Mouse (Mus musculus) liver, embryonic 13.5 days (tissue): ENCODE measurements at regions not wholly inside any gene's neighbourhood (a gene's known extent, or its start where the extent isn't known, plus 50 kb on each side); places are given as distances from the start of the nearest gene placed in this dataset.

Experiments
- ATAC-seq: fragments of 200-750 bp; cut with Nextera tagmentation; 2 replicates; pipeline ENCODE4 v1.8.0; 2017; ENCODE audit warnings: low read depth, mild to moderate bottlenecking, moderate number of reproducible peaks, moderate library complexity
- DNase-seq: peaks from one replicate; pipeline ENCODE4 v3.0.0; 2022
- H3K27ac ChIP-seq: fragments of 300-500 bp; sonication (generic); 2 replicates; pipeline ENCODE4 v1.5.1; 2015; ENCODE audit warnings: moderate library complexity, mild to moderate bottlenecking, inconsistent platforms
- H3K27me3 ChIP-seq: fragments of 300-500 bp; sonication (generic); 2 replicates; pipeline ENCODE4 v1.6.1; 2015; ENCODE audit warnings: mild to moderate bottlenecking, inconsistent platforms
- H3K36me3 ChIP-seq: fragments of 300-500 bp; sonication (generic); 2 replicates; pipeline ENCODE4 v1.6.1; 2015; ENCODE audit warnings: mild to moderate bottlenecking, inconsistent platforms
- H3K4me1 ChIP-seq: fragments of 300-500 bp; sonication (generic); replicated peaks from 2 replicates; pipeline ENCODE4 v1.6.1; 2015; ENCODE audit warnings: inconsistent platforms
- H3K4me2 ChIP-seq: fragments of 300-500 bp; sonication (generic); 2 replicates; pipeline ENCODE4 v1.6.1; 2015; ENCODE audit warnings: inconsistent platforms, mild to moderate bottlenecking, moderate library complexity
- H3K4me3 ChIP-seq: fragments of 300-500 bp; sonication (generic); replicated peaks from 2 replicates; pipeline ENCODE4 v1.5.1; 2015; ENCODE audit warnings: mild to moderate bottlenecking, inconsistent platforms
- H3K9ac ChIP-seq: fragments of 300-500 bp; sonication (generic); 2 replicates; pipeline ENCODE4 v1.6.1; 2015; ENCODE audit warnings: mild to moderate bottlenecking, inconsistent platforms
- H3K9me3 ChIP-seq: fragments of 300-500 bp; sonication (generic); replicated peaks from 2 replicates; pipeline ENCODE4 v1.6.1; 2016; ENCODE audit warnings: inconsistent platforms
- WGBS: fragments of 180-500 bp; shearing (Covaris S2); methylation state at CpG from one replicate; pipeline ENCODE4 v1.1.7; 2015; ENCODE audit not compliant: insufficient replicate concordance; 5-methylcytosine and 5-hydroxymethylcytosine counted together

GRCm38 (mm10) chr13:97537206-97537605 is 223.2 kb downstream of the Gm10260 start:
- WGBS = 74% methylated on average over 11 of the region's 11 CpGs
- Histone ChIP-seq H3K27me3 (no peaks in the 10 kb centered on the region), H3K4me1 (peaks cover 4% of the 10 kb centered on the region), H3K4me3 (no peak overlapping the region), H3K9me3 (no peaks in the 10 kb centered on the region), H3K4me2 (no peak overlapping the region), H3K9ac (no peak overlapping the region), H3K27ac (no peak overlapping the region), H3K36me3 (no peaks in the 10 kb centered on the region)
- ATAC-seq (no peak), DNase-seq (no peak)

GRCm38 (mm10) chr13:97533896-97534666 is 226.4 kb downstream of the Gm10260 start:
- H3K27ac ChIP-seq = no peak overlapping the region
- DNase-seq (no peak), ATAC-seq (no peak)
- no peaks in the 10 kb centered on the region for H3K36me3 ChIP-seq
- H3K4me1 ChIP-seq = peaks cover 4% of the 10 kb centered on the region
- no peak overlapping the region for H3K9ac ChIP-seq
- 65% methylated on average over 11 of the region's 11 CpGs for WGBS
- H3K4me2 ChIP-seq = no peak overlapping the region
- no peak overlapping the region for H3K4me3 ChIP-seq
- no peaks in the 10 kb centered on the region for H3K9me3 ChIP-seq
- no peaks in the 10 kb centered on the region for H3K27me3 ChIP-seq

- DNase-seq (no peak), ATAC-seq (no peak)
- no peaks in the 10 kb centered on the region for H3K36me3 ChIP-seq
- H3K27me3 ChIP-seq = no peaks in the 10 kb centered on the region
- 62% methylated on average over 2 of the region's 2 CpGs for WGBS
- no peak overlapping the region for H3K4me2 ChIP-seq
- H3K27ac ChIP-seq = no peak overlapping the region
- no peaks in the 10 kb centered on the region for H3K9me3 ChIP-seq
- H3K4me1 ChIP-seq = peaks cover 4% of the 10 kb centered on the region
- H3K4me3 ChIP-seq = no peak overlapping the region
- H3K9ac ChIP-seq = no peak overlapping the region
Observed at GRCm38 (mm10) chr13:97531181-97531580, 229.3 kb downstream of the Gm10260 start.

GRCm38 (mm10) chr13:97530570-97530969 is 229.9 kb downstream of the Gm10260 start:
- H3K36me3 ChIP-seq = no peaks in the 10 kb centered on the region
- H3K27me3 ChIP-seq = no peaks in the 10 kb centered on the region
- no peak for ATAC-seq
- no peak overlapping the region for H3K9ac ChIP-seq
- H3K4me3 ChIP-seq = no peak overlapping the region
- DNase-seq = no peak
- peaks cover 4% of the 10 kb centered on the region for H3K4me1 ChIP-seq
- H3K27ac ChIP-seq = no peak overlapping the region
- no peak overlapping the region for H3K4me2 ChIP-seq
- H3K9me3 ChIP-seq = no peaks in the 10 kb centered on the region
- WGBS = 39% methylated on average over 2 of the region's 2 CpGs

GRCm38 (mm10) chr13:97527958-97528357 is 232.5 kb downstream of the Gm10260 start:
- no peak for ATAC-seq
- Histone ChIP-seq H3K4me1 (no peaks in the 10 kb centered on the region; the same call in 1 of the 2 replicates), H3K4me3 (no peak overlapping the region), H3K4me2 (no peak overlapping the region), H3K9ac (no peak overlapping the region), H3K27ac (no peak overlapping the region), H3K27me3 (no peaks in the 10 kb centered on the region), H3K36me3 (no peaks in the 10 kb centered on the region), H3K9me3 (no peaks in the 10 kb centered on the region)
- 60% methylated on average over 2 of the region's 2 CpGs for WGBS
- DNase-seq = no peak

- H3K9ac ChIP-seq = no peak overlapping the region
Observed at GRCm38 (mm10) chr13:97524847-97525434, 235.5 kb downstream of the Gm10260 start.

GRCm38 (mm10) chr13:97523523-97524412 is 236.7 kb downstream of the Gm10260 start:
- Histone ChIP-seq H3K4me2 (no peak overlapping the region), H3K36me3 (no peaks in the 10 kb centered on the region), H3K27ac (no peak overlapping the region), H3K4me3 (no peak overlapping the region), H3K9me3 (no peaks in the 10 kb centered on the region), H3K9ac (no peak overlapping the region), H3K27me3 (no peaks in the 10 kb centered on the region), H3K4me1 (no peaks in the 10 kb centered on the region; the same call in 1 of the 2 replicates)
- ATAC-seq = no peak
- WGBS = 47% methylated on average over 19 of the region's 19 CpGs
- DNase-seq = no peak

More at GRCm38 (mm10) chr13:97524847-97525434, 235.5 kb downstream of the Gm10260 start:
- Histone ChIP-seq H3K27ac (no peak overlapping the region), H3K4me3 (no peak overlapping the region), H3K4me1 (no peaks in the 10 kb centered on the region; the same call in 1 of the 2 replicates), H3K9me3 (no peaks in the 10 kb centered on the region), H3K27me3 (no peaks in the 10 kb centered on the region), H3K36me3 (no peaks in the 10 kb centered on the region), H3K4me2 (no peak overlapping the region)
- WGBS = 48% methylated on average over 7 of the region's 7 CpGs
- no peak for ATAC-seq
- no peak for DNase-seq

- 77% methylated on average over 13 of the region's 13 CpGs for WGBS
- H3K4me2 ChIP-seq = no peak overlapping the region
- H3K9me3 ChIP-seq = no peaks in the 10 kb centered on the region
- H3K9ac ChIP-seq = no peak overlapping the region
- no peak overlapping the region for H3K27ac ChIP-seq
- no peaks in the 10 kb centered on the region; the same call in 1 of the 2 replicates for H3K4me1 ChIP-seq
- no peaks in the 10 kb centered on the region for H3K27me3 ChIP-seq
- ATAC-seq = no peak
- no peak for DNase-seq
- H3K36me3 ChIP-seq = no peaks in the 10 kb centered on the region
- no peak overlapping the region for H3K4me3 ChIP-seq
Observed at GRCm38 (mm10) chr13:97520988-97521547, 239.4 kb downstream of the Gm10260 start.

GRCm38 (mm10) chr13:97516731-97517130 is 243.7 kb downstream of the Gm10260 start:
- Histone ChIP-seq H3K4me3 (no peak overlapping the region), H3K4me2 (no peak overlapping the region), H3K9ac (no peak overlapping the region), H3K4me1 (no peaks in the 10 kb centered on the region), H3K27me3 (no peaks in the 10 kb centered on the region), H3K27ac (no peak overlapping the region), H3K36me3 (no peaks in the 10 kb centered on the region), H3K9me3 (no peaks in the 10 kb centered on the region)
- DNase-seq = no peak
- 81% methylated on average over 4 of the region's 4 CpGs for WGBS
- no peak for ATAC-seq

GRCm38 (mm10) chr13:97514421-97515066 is 245.9 kb downstream of the Gm10260 start:
- no peaks in the 10 kb centered on the region for H3K36me3 ChIP-seq
- ATAC-seq (no peak), DNase-seq (no peak)
- H3K9me3 ChIP-seq = no peaks in the 10 kb centered on the region
- H3K4me1 ChIP-seq = peaks cover 9% of the 10 kb centered on the region; the same call in 1 of the 2 replicates
- H3K4me2 ChIP-seq = no peak overlapping the region
- H3K9ac ChIP-seq = no peak overlapping the region
- H3K4me3 ChIP-seq = no peak overlapping the region
- no peak overlapping the region for H3K27ac ChIP-seq
- peaks cover 5% of the 10 kb centered on the region; the same call in 1 of the 2 replicates for H3K27me3 ChIP-seq
- WGBS = 61% methylated on average over 21 of the region's 21 CpGs
